Mouse (Mus musculus) midbrain, postnatal 0 days (tissue): ENCODE measurements at regions not wholly inside any gene's neighbourhood (a gene's known extent, or its start where the extent isn't known, plus 50 kb on each side); places are given as distances from the start of the nearest gene placed in this dataset.

Experiments
- ATAC-seq: fragments of 200-750 bp; cut with Nextera tagmentation; 2 replicates; pipeline ENCODE4 v1.8.0; 2017; ENCODE audit warnings: moderate number of reproducible peaks, mild to moderate bottlenecking, moderate TSS enrichment, moderate library complexity; ENCODE audit not compliant: low FRiP score
- DNase-seq: peaks from one replicate; pipeline ENCODE4 v3.0.0-alpha.2; 2015; ENCODE audit warnings: low spot score
- H3K27ac ChIP-seq: fragments of 300-500 bp; sonication (generic); 2 replicates; pipeline ENCODE4 v1.5.1; 2014; ENCODE audit warnings: low read depth, mild to moderate bottlenecking, low read length, mixed read lengths
- H3K27me3 ChIP-seq: fragments of 300-500 bp; sonication (generic); 2 replicates; pipeline ENCODE4 v1.6.1; 2014; ENCODE audit warnings: low read length, control low read depth, mixed read lengths; ENCODE audit not compliant: insufficient read depth
- H3K36me3 ChIP-seq: fragments of 300-500 bp; sonication (generic); 2 replicates; pipeline ENCODE4 v1.6.1; 2014; ENCODE audit warnings: low read length, control low read depth, mixed read lengths; ENCODE audit not compliant: insufficient read depth
- H3K4me1 ChIP-seq: fragments of 300-500 bp; sonication (generic); 2 replicates; pipeline ENCODE4 v1.6.1; 2014; ENCODE audit warnings: mild to moderate bottlenecking, control low read depth, antibody characterized with exemption, low read length, mixed read lengths; ENCODE audit not compliant: insufficient read depth
- H3K4me2 ChIP-seq: fragments of 300-500 bp; sonication (generic); 2 replicates; pipeline ENCODE4 v1.6.1; 2014; ENCODE audit warnings: low read depth, mild to moderate bottlenecking, low read length, mixed read lengths; ENCODE audit not compliant: poor library complexity, severe bottlenecking
- H3K4me3 ChIP-seq: fragments of 300-500 bp; sonication (generic); 2 replicates; pipeline ENCODE4 v1.5.1; 2014; ENCODE audit warnings: low read depth, mild to moderate bottlenecking, low read length, moderate library complexity
- H3K9ac ChIP-seq: fragments of 300-500 bp; sonication (generic); replicated peaks from 2 replicates; pipeline ENCODE4 v1.6.1; 2014; ENCODE audit warnings: mild to moderate bottlenecking, low read length, moderate library complexity, mixed read lengths; ENCODE audit not compliant: poor library complexity, severe bottlenecking
- H3K9me3 ChIP-seq: fragments of 300-500 bp; sonication (generic); 2 replicates; pipeline ENCODE4 v1.6.1; 2016; ENCODE audit warnings: low read length, control low read depth
- CTCF ChIP-seq: IDR thresholded peaks from 2 replicates; pipeline ENCODE4 v1.5.1; 2016; ENCODE audit warnings: antibody characterized with exemption, mild to moderate bottlenecking
- WGBS: fragments of 180-500 bp; shearing (Covaris S2); extraction: QIAGEN DNeasy Blood & Tissue Kit; methylation state at CpG from one replicate; pipeline ENCODE4 v1.1.7; 2014; 5-methylcytosine and 5-hydroxymethylcytosine counted together

DNA sequence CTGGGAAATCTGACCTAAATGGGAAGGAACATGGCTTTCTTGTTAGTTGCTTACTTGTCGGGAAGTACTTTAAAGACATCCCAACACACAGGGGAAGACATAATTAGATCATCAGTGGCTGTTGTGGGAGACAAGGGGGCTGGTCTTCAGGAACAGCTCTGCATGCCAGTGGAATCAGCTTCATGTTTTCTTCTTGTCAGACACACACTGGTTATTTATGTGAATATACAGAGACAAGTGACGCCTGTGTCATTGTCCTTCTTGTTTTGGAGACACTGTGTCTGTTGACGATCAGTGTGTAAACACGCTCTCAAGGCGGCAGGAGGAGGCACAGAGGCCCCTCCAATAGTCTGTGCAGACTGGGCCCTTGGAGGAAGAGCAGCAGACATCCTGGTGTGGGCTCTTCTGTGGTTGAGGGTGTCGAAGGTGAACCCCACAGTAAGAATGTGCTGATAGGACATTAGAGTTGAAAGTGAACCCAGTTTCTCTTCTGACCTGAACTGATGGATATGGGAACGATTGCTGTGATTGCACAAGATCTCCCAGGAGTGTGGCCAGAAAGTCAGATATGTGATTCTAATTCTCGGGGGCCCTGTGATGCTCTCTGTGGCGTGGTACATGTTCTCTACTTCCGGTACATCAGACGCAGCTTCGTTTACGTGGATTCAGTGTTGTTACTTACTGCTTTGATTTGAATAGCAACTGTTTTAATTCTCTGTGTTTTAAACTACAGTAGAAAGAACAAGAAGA, 151.9 kb upstream of the Gm5148 start:
- Histone ChIP-seq H3K27ac (no peak overlapping the region), H3K4me1 (no peaks in the 10 kb centered on the region), H3K9ac (no peak overlapping the region), H3K36me3 (no peaks in the 10 kb centered on the region), H3K27me3 (no peaks in the 10 kb centered on the region), H3K9me3 (no peaks in the 10 kb centered on the region), H3K4me2 (no peak overlapping the region), H3K4me3 (no peak overlapping the region)
- no peak for TF ChIP-seq CTCF
- no peak for DNase-seq
- 81% methylated on average over 13 of the region's 13 CpGs for WGBS
- ATAC-seq: 0 out of 2 replicates have a peak, but pooled peaks have one; percentile 38

DNA sequence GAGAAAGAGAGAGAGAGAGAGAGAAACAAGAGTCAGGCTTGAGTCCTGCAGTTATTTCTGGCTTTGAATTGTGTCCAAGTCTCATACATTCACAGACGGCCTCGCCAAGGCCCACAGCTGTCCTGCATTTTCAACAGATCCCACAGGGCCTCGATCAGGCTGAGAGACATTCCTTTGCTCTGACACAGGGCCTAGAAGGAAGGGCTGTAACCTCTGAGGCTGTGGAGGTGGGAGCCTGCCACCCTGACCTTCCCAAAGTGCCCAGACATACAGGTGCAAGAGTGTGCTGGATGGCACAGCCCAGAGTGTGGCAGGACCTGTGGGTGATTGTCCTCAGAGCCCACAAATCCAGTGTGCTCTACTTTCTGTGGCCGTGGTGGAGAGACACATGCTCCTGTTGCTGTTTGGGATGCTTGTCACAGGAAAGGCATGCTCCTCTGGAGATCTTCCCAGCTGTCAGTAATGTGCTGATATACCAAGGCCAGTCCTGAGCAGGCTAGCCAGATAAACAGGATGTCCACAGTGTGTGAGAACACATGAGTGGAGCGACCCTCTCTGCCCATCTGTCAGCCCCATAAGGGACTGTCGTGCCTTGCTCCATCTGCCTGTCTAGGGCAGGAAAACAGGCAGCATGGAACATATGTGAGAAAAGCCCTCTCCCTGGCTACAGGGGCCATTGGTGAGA, 151.2 kb upstream of the Gm5148 start:
- DNase-seq (peak; percentile 83), ATAC-seq (peak; percentile 77; the same call in 1 of the 2 replicates)
- Histone ChIP-seq H3K4me2 (no peak overlapping the region), H3K9ac (no peak overlapping the region), H3K9me3 (no peaks in the 10 kb centered on the region), H3K27me3 (no peaks in the 10 kb centered on the region), H3K36me3 (no peaks in the 10 kb centered on the region), H3K4me3 (no peak overlapping the region), H3K27ac (no peak overlapping the region), H3K4me1 (no peaks in the 10 kb centered on the region)
- no peak for TF ChIP-seq CTCF
- WGBS: 43% methylated on average over 6 of the region's 6 CpGs

DNA sequence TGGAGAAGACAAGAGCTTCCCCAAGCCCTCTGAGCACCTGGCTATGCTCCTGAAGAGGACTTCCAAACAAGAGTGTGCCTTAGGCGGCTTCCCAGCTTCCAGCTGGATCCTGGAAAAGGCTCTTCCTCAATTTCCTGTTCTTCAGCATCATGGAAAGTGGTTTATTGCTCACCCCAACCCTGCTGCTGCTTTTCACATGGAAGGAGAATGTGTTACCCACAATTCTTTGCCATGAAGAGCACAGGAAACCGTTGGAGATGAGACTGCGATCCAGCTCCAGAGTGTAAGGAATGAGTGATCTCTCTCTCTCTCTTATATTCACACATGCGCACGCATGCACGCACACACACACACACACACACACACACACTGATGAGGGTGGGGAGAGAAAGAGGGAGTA, 150.6 kb upstream of the Gm5148 start:
- DNase-seq (no peak), ATAC-seq (no peak)
- H3K4me3 ChIP-seq: no peak overlapping the region
- WGBS: 88% methylated on average over 6 of the region's 6 CpGs
- H3K4me1 ChIP-seq: no peaks in the 10 kb centered on the region
- no peak overlapping the region for H3K9ac ChIP-seq
- no peak for TF ChIP-seq CTCF
- no peaks in the 10 kb centered on the region for H3K27me3 ChIP-seq
- H3K9me3 ChIP-seq: no peaks in the 10 kb centered on the region
- H3K36me3 ChIP-seq: no peaks in the 10 kb centered on the region
- no peak overlapping the region for H3K4me2 ChIP-seq
- H3K27ac ChIP-seq: no peak overlapping the region

DNA sequence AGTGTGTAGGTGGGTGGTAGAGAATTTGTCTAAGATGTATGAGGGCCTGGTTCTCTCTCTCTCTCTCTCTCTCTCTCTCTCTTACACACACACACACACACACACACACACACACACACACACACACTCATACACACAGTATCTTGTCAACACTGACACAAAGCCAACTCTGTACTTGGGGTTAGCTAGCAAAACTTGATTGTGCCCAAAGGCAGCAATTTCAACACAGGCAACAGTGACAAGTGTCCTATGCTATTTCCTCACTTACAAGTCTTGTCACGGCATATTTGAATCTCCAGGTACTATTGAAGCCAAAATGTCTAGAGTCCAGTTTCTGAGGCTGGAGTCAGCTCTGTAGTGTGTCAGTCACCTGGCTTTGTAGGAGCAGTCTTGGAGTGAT, 150.1 kb upstream of the Gm5148 start:
- Histone ChIP-seq H3K4me3 (no peak overlapping the region), H3K27ac (no peak overlapping the region), H3K4me2 (no peak overlapping the region), H3K27me3 (no peaks in the 10 kb centered on the region), H3K4me1 (no peaks in the 10 kb centered on the region), H3K9me3 (no peaks in the 10 kb centered on the region), H3K36me3 (no peaks in the 10 kb centered on the region), H3K9ac (no peak overlapping the region)
- no peak for TF ChIP-seq CTCF
- ATAC-seq (no peak), DNase-seq (no peak)
- 90% methylated on average over 1 of the region's 1 CpGs for WGBS

DNA sequence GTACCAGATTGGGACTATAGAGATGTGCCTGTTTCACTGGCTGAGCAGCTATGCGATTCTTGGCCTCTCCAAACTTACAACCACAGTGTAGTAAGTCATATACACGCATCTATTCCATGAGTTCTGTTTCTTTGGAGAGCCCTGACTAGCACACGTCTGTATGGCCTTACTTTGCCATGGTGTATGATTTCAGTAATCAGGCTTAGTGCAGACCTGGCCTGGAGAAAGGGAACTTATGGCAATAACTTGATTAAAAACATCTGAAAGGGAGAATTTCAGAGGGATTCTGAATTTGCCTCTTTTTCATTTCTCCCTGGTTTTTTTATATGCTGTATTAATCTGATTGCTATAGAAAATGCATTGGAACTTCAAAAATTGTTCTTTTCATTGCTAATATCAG, 148.0 kb upstream of the Gm5148 start:
- H3K4me1 ChIP-seq: no peaks in the 10 kb centered on the region
- TF ChIP-seq CTCF: no peak
- H3K9ac ChIP-seq: no peak overlapping the region
- H3K4me3 ChIP-seq: no peak overlapping the region
- DNase-seq: no peak
- no peak overlapping the region for H3K4me2 ChIP-seq
- 89% methylated on average over 3 of the region's 3 CpGs for WGBS
- ATAC-seq: no peak
- H3K9me3 ChIP-seq: no peaks in the 10 kb centered on the region
- no peak overlapping the region for H3K27ac ChIP-seq
- H3K36me3 ChIP-seq: no peaks in the 10 kb centered on the region
- no peaks in the 10 kb centered on the region for H3K27me3 ChIP-seq

DNA sequence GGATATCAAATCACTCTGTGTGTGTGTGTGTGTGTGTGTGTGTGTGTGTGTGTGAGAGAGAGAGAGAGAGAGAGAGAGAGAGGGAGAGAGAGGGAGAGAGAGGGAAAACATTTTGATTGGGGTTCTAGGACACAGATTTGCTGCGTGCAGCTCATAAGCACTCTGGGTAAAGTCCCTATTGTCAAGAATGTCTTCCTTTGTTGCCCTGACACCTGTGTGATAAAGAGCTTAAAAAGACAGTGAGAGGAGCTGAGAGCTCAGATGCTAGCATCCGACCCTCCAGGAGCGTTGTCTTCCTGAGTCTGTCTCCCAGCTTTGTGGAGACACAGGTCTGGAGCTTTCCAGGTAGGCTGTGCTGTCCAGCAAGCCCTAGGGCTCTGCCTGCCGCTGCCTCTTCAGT, 146.8 kb upstream of the Gm5148 start:
- Histone ChIP-seq H3K9ac (no peak overlapping the region), H3K27ac (no peak overlapping the region), H3K4me1 (no peaks in the 10 kb centered on the region), H3K36me3 (no peaks in the 10 kb centered on the region), H3K4me3 (no peak overlapping the region), H3K4me2 (no peak overlapping the region), H3K9me3 (no peaks in the 10 kb centered on the region), H3K27me3 (no peaks in the 10 kb centered on the region)
- WGBS: 49% methylated on average over 4 of the region's 4 CpGs
- ATAC-seq (no peak), DNase-seq (no peak)
- TF ChIP-seq CTCF: no peak
